Mouse (Mus musculus): ENCODE measurements at regions not wholly inside any gene's neighbourhood (a gene's known extent, or its start where the extent isn't known, plus 50 kb on each side); places are given as distances from the start of the nearest gene placed in this dataset.

GRCm38 (mm10) chr7:118320307-118320706 lies 76.8 kb upstream of the Smg1 start:
- no peak for DNase-seq

DNA sequence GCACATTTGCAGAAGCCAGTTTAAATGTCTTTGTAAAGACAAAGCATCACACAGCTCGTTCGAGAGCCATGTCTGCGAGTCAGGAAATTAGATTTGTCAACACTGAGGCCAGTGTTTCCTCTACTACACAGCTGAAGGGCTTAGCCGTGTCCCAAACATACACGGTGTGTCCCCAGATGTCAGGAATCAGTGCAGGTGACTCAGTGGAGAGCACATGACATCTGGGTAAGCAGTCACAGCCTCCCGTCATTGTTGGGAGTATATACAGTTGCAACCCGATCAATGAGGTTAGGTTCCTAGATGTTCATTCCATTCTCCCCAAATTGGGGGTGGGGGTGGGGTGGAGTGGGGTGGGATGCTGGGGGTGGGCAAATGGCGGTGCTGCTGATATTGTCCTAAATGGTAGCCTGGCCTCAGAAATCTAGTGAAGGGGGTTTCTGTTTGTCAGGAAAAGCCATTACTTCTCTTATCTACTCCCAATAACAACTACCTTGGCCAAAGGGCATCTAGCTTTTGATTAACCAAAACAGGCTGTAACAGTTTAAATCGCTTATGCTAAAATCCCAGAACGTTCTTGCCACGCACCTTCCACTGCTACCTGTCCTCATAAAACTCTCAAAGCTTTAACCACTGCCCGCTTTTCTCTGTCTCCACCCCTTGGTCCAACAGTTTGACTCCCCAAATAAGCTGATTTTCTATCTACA lies 75.1 kb upstream of the Smg1 start:
- peak; percentile 7 to 30 for DNase-seq

- DNase-seq, result peak in 1 of 2 experiments; percentile 9
These were observed 71.4 kb upstream of the Smg1 start for GRCm38 (mm10) chr7:118314886-118315285.

DNA sequence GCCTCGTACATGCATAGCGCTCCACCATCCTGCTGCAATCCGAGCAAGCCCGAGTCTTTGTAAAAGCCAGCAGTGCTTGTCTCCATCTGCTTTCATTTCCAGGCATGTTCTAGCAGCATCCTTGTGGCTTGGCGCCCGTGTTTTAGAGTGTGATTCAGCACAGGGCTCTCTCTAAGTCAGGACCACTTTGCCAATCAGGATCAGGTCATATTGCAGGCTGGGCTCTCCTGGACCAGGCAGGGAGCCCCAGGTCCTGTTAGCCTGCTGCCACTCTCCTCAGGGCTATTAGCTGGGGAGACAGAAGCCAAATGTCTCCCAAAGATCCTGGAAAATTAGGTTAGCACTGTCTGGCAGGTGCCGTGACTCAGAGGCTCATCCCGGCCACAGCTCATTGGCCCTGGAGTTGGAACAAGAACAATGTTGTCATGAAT lies 70.8 kb upstream of the Smg1 start:
- no peak for DNase-seq

DNA sequence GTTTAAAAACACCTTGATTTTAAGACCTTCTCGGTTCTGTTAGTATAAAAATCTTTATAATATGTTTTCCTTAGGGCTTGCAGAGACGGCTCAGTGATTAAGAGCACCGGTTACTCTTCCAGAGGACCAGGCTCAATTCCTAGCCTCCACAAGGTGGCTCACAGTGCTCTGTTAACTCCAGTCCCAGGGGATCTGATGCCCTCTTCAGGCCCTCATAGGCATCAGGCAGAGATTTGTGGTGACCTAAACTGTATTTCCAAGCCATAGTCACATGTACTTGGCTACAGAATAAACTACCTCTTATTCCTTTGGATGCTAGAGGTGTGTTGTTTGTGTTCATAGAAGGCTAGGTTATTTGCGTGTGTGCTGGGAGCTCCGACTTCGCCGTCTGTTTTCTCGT lies 70.3 kb upstream of the Smg1 start:
- peak; percentile 29 to 36 for DNase-seq

DNA sequence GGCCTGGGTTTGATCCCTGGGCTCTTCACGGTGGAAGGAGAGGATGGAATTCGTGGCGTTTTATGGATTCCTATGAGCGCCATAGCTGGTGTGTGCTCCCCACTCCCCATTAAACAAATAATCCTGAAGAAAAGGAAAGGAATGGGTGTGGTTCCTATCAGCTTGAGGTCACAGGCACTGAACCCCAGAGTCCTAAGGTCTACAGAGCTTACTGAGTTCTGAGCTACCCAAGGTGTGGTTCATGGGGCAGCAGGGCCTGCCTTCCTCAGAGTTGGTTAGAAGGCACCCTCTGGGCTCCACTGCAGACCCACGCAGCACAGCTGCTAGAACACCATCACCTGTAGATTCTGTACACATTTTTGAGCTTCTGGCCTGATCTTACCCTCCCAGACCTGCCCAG lies 66.3 kb upstream of the Smg1 start:
- DNase-seq, result no peak

DNA sequence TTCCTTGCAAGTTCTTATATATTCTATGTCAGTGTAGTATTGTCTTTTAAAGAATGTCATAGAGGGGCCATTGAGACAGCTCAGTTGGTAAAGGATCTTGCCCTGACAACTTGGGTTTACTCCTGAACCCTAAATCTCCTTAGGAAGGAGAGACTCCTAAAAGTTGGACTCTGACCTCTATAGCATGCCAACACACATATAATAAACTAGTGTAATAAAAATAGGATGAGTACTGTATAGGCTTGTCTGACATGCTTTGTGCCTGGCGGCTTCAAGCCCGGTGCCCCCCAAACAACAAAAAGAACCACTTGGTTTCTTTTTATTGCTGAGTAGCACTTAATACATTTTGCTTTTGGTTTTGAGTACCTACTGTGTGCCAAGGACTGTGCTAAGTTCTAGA lies 65.4 kb upstream of the Smg1 start:
- no peak for DNase-seq

DNA sequence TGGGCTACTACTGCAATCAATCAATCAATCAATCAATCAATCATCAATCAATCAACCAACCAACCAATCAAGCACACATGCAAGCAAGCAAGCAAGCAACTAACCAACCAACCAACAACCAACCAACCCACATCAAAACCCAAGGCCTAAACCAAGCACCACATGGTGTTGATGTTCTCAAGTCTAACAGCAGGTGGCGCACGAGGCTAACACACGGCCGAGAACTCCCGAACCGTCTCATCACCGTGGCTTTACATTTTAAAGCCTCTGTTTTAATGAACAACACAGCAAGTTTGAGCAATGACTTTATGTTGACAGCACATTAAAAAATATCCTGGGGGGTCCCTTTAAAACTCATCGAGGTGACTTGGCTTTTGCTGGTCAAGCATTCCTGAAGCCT lies 61.3 kb upstream of the Smg1 start:
- peak; percentile 56 to 89 for DNase-seq

- DNase-seq, result no peak
These were observed 60.9 kb upstream of the Smg1 start for GRCm38 (mm10) chr7:118304338-118304737.

- no peak for DNase-seq
These were observed 60.5 kb upstream of the Smg1 start for GRCm38 (mm10) chr7:118303921-118304320.

DNA sequence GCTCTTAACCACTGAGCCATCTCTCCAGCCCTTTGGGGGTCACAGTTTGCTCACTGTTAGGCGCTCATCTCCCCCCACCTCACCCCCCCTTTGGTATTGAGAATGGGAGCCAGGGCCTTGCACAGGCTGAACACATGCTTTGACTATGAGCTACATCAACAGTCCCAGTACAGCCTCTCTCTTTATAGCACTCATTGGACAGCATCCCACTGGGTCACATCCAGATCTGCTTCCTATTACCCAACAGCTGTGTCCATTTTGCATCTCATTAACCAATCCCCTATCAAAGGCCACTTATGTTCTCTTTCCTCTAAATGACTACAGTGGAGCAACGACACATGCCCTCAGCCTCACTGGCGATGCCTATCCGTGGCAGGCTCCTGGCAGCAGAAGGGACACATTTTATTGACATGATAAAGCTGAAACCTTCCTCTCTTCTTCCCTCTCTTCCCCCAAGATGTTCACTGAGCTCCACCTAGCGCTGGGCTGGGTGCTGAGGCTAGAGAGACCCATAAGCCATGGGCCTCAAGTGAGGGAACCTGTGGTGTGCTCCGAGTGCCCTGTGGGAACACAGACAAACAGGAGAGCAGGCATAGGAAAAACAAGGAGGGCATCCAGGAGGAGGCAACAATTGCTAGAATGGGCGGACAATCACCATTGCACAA lies 57.3 kb upstream of the Smg1 start:
- DNase-seq, result no peak

- peak; percentile 76 to 92 for DNase-seq
These were observed 54.1 kb upstream of the Smg1 start for GRCm38 (mm10) chr7:118297613-118298012.

GRCm38 (mm10) chr7:118296856-118297518 lies 53.5 kb upstream of the Smg1 start:
- no peak for DNase-seq

GRCm38 (mm10) chr7:118295855-118296254 lies 52.4 kb upstream of the Smg1 start:
- no peak for DNase-seq

DNA sequence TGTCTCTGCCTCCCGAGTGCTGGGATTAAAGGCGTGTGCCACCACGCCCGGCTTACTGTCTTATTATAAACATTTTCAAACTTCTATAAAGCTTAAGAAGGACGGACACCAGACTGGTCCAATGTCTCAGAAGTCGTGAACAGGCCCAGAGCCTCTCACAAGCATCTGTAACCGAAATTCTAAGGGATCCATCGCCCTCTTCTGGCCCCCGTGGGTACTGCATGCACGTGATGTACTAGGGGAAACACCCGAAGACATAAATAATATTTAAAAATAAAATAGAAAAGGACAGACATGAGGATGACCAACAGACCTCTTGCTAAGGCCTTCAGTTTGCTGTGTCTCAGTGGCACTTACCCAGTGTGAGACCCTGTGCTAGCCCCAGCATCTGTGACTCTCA lies 51.8 kb upstream of the Smg1 start:
- peak in 1 of 2 experiments; percentile 62 for DNase-seq

DNA sequence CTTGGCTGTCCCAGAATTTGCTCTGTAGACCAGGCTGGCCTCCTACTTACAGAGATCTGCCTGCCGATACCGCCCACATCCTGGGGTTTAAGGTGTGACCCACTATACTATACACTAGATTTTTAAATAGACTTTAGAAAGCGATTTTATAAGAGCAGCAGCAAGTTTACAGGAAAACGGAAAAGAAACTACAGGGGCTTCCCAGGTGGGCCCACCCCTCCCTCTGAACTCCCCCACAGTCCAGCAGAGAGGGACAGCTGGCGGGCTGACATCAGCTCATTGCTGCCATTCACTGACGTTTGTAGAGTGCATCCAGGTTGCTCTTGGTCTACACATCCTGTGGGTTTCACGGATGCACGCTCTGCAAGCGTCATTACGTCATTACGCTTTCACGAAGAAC lies 51.2 kb upstream of the Smg1 start:
- no peak for DNase-seq

Data from kidney, postnatal 36 days (tissue).